Mouse (Mus musculus): Measurements from ENCODE around the gene Sfmbt1. TPM values are rescaled to one million over a fixed set of nuclear protein-coding genes. Genes with fewer than 3 reads are reported as not detected.

The Sfmbt1 gene
- polyA plus RNA-seq, 1 experiment from 2014 or later, result 17.4 TPM

DNA sequence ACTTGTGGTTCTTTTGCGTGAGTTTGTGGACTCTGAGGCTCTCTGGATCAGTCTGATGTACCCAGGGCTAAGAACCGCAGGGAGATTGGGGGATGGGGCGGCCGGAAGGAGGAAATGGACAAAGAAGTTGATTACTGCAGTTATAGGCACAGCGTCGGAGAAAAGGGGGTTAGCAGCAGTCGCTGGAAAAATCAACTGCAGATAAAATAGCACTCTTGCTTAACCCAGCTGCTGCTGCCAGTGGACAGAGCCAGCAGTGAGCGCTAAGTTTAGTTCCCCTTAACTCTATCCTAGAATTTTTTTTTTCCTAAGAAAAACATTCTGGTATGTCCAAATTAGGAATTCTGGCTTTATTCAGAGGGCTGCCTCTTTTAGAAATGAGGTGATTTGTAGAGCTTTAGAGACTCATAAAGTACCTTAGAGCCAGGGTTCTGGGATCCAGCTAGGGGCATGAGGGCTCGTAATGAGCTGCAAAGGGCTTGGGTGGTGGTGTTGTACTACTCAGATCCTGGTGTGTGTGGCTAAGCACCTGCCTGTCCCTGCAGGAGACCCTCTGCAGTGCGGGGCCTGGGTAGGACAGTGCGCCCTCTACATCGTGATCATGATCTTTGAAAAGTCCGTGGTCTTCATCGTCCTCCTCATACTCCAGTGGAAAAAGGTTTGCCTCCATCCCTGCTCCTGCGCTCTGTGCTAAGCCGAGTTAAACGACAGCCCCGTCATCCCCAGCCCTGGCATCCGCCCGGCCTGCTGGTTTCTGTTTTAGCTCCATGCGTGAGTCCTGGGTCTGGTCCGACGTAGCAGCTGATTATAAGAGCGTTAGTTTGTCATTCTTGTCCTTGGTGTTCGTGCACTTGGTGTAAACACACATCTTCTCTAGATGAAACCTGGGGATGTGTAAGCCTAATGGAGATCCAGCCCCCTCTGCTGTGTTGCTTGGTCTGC lies 155.8 kb downstream of the Sfmbt1 start:
- WGBS, result 93% methylated on average over 25 of the region's 25 CpGs
- H3K27ac ChIP-seq (ENCODE audit: low read length), result no peak overlapping the region

More for the DNA sequence above, 155.8 kb downstream of the Sfmbt1 start:
- Histone ChIP-seq H3K4me2 (ENCODE audit: low read length) (no peak overlapping the region), H3K9me3 (replicated peaks; ENCODE audit: control insufficient read depth, low read length, poor library complexity, severe bottlenecking) (no peaks in the 10 kb centered on the region), H3K9ac (ENCODE audit: low read depth, low read length) (no peak overlapping the region), H3K4me3 (ENCODE audit: low read depth, low read length) (no peak overlapping the region), H3K4me1 (ENCODE audit: control insufficient read depth, insufficient read depth, low read length) (no peaks in the 10 kb centered on the region), H3K36me3 (ENCODE audit: control insufficient read depth, insufficient read depth, low read length) (peaks cover 15% of the 10 kb centered on the region), H3K27me3 (ENCODE audit: control insufficient read depth, insufficient read depth, low read depth, low read length) (no peaks in the 10 kb centered on the region)
- ATAC-seq, result no peak

Other genes with a start within 250 kb of the Sfmbt1 start
- 18.3 TPM in 2 replicates for gene Dcp1a, start 235.3 kb upstream of the Sfmbt1 start, polyA plus RNA-seq (2015; fragmentation: Nextera tagmentation; extraction: Ambion mirVana)
- gene Cacna1d, start 223.4 kb upstream of the Sfmbt1 start, polyA plus RNA-seq (2015; fragmentation: Nextera tagmentation; extraction: Ambion mirVana), result 10.5 and 12.4 TPM in 2 replicates
- gene Tkt, start 166.5 kb upstream of the Sfmbt1 start, polyA plus RNA-seq (2015; fragmentation: Nextera tagmentation; extraction: Ambion mirVana), result 283 and 301 TPM in 2 replicates
- gene Prkcd, start 88.6 kb upstream of the Sfmbt1 start, polyA plus RNA-seq (2015; fragmentation: Nextera tagmentation; extraction: Ambion mirVana), result 13.9 and 15.4 TPM in 2 replicates
- gene Rft1, start 60.5 kb upstream of the Sfmbt1 start, polyA plus RNA-seq (2015; fragmentation: Nextera tagmentation; extraction: Ambion mirVana), result 8.3 and 9.4 TPM in 2 replicates
- gene Tmem110, start 110.7 kb downstream of the Sfmbt1 start, polyA plus RNA-seq (2015; fragmentation: Nextera tagmentation; extraction: Ambion mirVana), result 22.3 and 22.9 TPM in 2 replicates
- 0.51 and 0.68 TPM in 2 replicates for gene Mustn1, start 164.4 kb downstream of the Sfmbt1 start, polyA plus RNA-seq (2015; fragmentation: Nextera tagmentation; extraction: Ambion mirVana)
- not detected in 2 replicates for gene Itih4, start 171.6 kb downstream of the Sfmbt1 start, polyA plus RNA-seq (2015; fragmentation: Nextera tagmentation; extraction: Ambion mirVana)
- 1.1 and 2.6 TPM in 2 replicates for gene Itih3, start 208.9 kb downstream of the Sfmbt1 start, polyA plus RNA-seq (2015; fragmentation: Nextera tagmentation; extraction: Ambion mirVana)
- not detected in 2 replicates for gene Itih1, start 228.4 kb downstream of the Sfmbt1 start, polyA plus RNA-seq (2015; fragmentation: Nextera tagmentation; extraction: Ambion mirVana)
- 18.5 and 20.0 TPM in 2 replicates for gene Nek4, start 236.5 kb downstream of the Sfmbt1 start, polyA plus RNA-seq (2015; fragmentation: Nextera tagmentation; extraction: Ambion mirVana)

Measured in midbrain, embryonic 16.5 days (tissue).